Mouse (Mus musculus) adrenal gland (tissue): Measurements from ENCODE around the gene Parg.

Experiments
- intact Hi-C: fragments of 180-260 bp; cut with DNase I; formaldehyde crosslinking; loops from one replicate; pipeline ENCODE4 v1.15.1; 2025

Gene Parg

DNA sequence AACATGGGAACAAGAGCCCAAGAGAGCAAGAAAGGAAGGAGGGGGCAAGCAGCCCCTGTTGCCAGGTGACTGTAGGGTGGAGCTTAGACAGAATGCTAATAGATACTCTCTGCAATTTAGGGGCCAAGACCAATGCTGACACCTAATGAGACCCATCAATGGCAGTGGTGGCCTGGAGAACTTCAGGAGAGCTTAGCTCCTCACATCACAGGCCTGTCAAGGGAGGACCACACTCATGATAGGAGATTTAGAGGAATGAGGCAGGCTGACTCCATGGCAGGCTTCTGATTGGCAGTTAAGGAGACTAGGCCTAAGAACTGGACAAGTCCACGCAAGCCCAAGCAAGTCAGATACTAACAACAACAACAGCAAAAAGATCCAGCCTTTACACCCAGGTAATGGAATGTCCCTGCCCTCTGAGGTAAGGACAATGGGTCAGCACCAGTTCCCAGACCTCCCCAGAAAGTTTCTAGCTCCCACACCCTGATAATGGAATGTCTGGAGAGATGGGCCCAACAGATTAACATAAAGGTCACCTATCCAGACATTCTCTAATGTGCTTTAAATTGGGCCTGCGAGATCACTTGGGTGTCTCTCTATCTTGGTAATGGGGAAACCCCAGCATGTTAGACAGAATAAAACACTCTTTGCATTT, 109.8 kb downstream of the Parg start:
- intact Hi-C loops = loop anchor here (5.0 kb wide), 1 partner anchor 161 kb away; no protein-coding TSS in a partner anchor

- intact Hi-C loops = no loop called here
Measured at GRCm38 (mm10) chr14:32317822-32318221, 116.1 kb downstream of the Parg start.

- intact Hi-C loops = no loop called here
Measured at GRCm38 (mm10) chr14:32321732-32322685, 120.3 kb downstream of the Parg start, which contains the start of gene Ogdhl. Ogdhl (plus strand) TSS chr14:32322019.

- intact Hi-C loops = no loop called here
Measured at GRCm38 (mm10) chr14:32323221-32323620, 121.5 kb downstream of the Parg start.

- intact Hi-C loops = no loop called here
Measured at GRCm38 (mm10) chr14:32327366-32327765, 125.6 kb downstream of the Parg start.

DNA sequence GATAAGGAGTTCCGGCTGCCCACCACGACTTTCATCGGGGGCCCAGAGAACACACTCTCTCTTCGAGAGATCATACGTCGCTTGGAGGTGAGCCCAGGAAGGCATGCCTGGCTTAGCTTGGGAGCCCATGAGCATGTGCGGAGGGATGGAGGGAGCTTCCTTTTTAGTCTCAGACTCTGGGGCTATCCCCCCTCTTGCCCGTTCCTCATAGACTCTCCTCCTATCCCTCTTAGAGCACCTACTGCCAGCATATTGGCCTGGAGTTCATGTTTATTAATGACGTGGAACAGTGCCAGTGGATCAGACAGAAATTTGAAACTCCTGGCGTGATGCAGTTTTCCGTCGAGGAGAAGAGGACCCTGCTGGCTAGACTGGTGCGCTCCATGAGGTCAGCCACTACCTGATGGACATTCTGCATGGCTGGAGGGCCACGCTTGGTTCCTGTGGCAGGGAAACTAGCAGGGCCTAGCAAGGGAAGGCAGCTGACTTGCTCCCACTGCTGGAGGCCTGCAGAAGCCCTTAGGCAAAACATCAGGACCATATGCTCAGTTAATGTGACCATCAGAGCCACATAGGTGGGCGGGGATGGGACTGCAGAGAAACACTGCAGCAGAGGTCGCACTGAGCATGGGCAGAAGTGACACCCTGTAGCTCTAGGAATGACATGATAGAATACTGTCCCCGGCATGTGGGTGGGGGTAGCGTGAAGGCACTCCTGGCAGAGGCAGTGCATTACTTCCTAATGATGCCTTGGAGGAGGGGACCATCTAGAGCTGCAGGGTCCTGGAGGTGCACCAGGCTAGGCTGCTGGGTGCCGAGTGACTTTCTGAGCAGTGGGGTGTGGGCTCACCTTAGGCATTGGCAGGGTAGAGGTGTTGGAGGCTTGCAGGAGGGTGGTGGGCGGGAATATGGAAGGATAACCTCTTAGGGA, 131.0 kb downstream of the Parg start:
- intact Hi-C loops = no loop called here

DNA sequence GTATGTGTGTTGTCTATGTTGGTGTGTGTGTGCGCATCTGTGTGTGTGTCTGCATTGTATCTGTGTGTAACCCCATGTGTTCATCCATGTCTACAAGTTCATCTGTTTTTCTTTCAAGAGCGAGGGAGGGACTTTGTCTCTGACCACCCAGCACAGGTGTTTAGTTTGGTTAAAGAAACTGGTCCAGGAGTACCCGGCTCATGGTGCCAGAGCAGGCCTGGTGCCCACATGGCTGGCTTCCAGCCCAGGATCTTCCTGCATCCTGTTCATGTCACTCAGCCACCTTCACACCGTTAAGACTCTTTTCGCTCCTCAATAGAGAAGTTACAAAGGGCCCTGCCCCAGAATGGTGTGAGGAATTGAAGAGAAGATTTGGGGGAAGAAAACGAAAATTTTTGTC, 134.3 kb downstream of the Parg start:
- intact Hi-C loops = no loop called here

- intact Hi-C loops = no loop called here
Measured at GRCm38 (mm10) chr14:32336547-32336946, 134.8 kb downstream of the Parg start.

GRCm38 (mm10) chr14:32341823-32342222, 140.1 kb downstream of the Parg start:
- intact Hi-C loops = no loop called here

DNA sequence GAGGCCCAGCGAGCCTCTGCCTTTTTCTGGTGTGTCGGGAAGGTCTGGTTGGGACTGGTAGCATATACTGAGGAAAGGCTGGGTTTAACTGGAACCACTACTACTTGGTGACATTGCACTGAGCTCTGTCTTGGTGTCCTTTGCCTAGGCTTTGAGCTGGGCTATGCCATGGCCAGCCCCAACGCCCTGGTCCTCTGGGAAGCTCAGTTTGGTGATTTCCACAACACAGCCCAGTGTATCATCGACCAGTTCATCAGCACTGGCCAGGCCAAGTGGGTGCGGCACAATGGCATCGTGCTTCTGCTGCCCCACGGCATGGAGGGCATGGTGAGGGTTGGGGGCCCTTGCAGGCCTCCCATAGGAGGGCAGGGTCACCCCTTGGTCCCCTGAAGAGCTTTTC, 142.4 kb downstream of the Parg start:
- intact Hi-C loops = no loop called here

DNA sequence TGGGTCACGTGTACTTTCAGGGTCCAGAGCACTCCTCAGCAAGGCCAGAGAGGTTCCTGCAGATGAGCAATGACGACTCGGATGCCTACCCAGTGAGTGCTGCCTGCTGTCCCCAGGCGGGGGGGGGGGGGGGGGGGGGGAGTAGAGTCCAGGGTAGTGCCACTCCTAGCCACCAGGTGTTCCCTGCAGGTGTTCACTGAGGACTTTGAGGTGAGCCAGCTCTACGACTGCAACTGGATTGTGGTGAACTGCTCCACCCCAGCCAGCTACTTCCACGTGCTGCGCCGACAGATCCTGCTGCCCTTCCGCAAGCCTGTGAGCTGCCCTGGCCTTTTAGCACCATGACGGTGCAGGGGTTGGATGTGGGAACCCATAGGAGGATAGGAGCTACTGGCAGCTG, 142.9 kb downstream of the Parg start:
- intact Hi-C loops = no loop called here
